In the genomic region with DNA sequence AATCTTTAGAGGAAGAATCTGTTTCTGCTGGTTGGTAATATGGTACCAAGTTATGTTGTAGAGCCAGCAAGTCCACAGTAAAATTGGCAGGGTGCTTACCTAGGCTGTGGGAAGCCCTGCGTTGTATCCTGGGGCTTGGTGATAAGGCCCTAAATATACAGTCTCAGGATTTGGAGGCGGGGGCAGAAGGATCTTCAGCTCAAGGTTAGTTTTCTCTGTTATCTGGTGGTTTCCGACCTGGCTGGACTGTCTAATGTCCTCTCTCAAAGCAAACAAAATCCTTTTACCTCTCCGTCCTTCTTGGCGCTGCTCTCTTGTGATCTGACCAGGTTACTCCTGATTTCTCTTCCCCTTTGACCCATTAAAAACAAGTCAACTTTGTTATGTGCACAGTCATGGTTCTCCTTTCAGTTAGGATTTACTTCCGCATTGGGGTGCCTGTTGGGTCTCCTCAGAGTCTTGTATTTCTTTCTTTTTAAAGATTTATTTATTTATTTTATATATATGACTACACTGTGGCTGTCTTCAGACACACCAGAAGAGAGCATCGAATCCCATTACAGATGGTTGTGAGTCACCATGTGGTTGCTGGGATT, we compare ENCODE assay signal across 14 mouse cellular contexts. TPM values are rescaled to one million over a fixed set of nuclear protein-coding genes. Genes with fewer than 3 reads are reported as not detected.
DNase-seq lines count a peak whose midpoint lies in the region; ATAC-seq and TF ChIP-seq lines count a peak whose summit lies in the region.
"Had no signal": no experiment of that assay in that cellular context is flagged by ENCODE, and none has a peak within 500 bp of the region (broad histone marks: within the 10 kb centered on the region; RNA-seq: fewer than 3 reads in every experiment).

No protein-coding gene starts in this region.

- no peak overlapping the region for H3K9ac ChIP-seq in heart, embryonic 11.5 days (ENCODE audit: low read depth, low read length)
- H3K9ac ChIP-seq in MEL (ENCODE audit: control insufficient read depth, low read depth, low read length, poor library complexity, severe bottlenecking): peak overlapping the region; percentile 97

- TF ChIP-seq EP300 in MEL (IDR thresholded peaks at IDR 0.05; ENCODE audit: low read depth in 1 of 2, low read length in 2 of 2): peak; percentile 39 to 57

- peaks cover 20% of the 10 kb centered on the region for H3K4me1 ChIP-seq in heart, embryonic 11.5 days (ENCODE audit: control insufficient read depth, insufficient read depth, low read length)
- peaks cover 13 to 50% of the 10 kb centered on the region in 2 experiments for H3K4me1 ChIP-seq in MEL (ENCODE audit: control insufficient read depth in 1 of 2, insufficient read depth in 2 of 2, low read length in 2 of 2)
- peaks cover 83% of the 10 kb centered on the region for H3K4me1 ChIP-seq in erythroblast, embryonic 14.5 days (ENCODE audit: control insufficient read depth)
- peaks cover 19% of the 10 kb centered on the region for H3K4me1 ChIP-seq in midbrain, embryonic 10.5 days

- TF ChIP-seq CTCF in MEL (IDR thresholded peaks at IDR 0.05 in 2 of 3, conservative IDR thresholded peaks at IDR 0.05 in 1 of 3; ENCODE audit: control insufficient read depth in 1 of 3, insufficient read depth in 1 of 3, low read depth in 2 of 3, low read length in 3 of 3, poor library complexity in 1 of 3, severe bottlenecking in 1 of 3): no peak

- no peak for TF ChIP-seq POLR2A in MEL (IDR thresholded peaks at IDR 0.05; ENCODE audit: control insufficient read depth in 1 of 2, insufficient read depth in 1 of 2, low read depth in 1 of 2, low read length in 2 of 2, poor library complexity in 1 of 2)

- DNase-seq in heart, adult 9 months (ENCODE audit: low spot score in 2 of 2): no peak
- DNase-seq in MEL (ENCODE audit: low read depth, low spot score): peak; percentile 86
- no peak for DNase-seq in urinary bladder, postnatal 14 days (ENCODE audit: low spot score)
- no peak for DNase-seq in midbrain, embryonic 10.5 days (ENCODE audit: low spot score)
- DNase-seq in adrenal gland, postnatal 10 days: no peak
- DNase-seq: adrenal gland, adult 8-10 months; cerebellum, postnatal 10 days; kidney, postnatal 36 days; retina, postnatal 1 day had no signal

- peaks cover 39% of the 10 kb centered on the region for H3K79me2 ChIP-seq in MEL (ENCODE audit: control insufficient read depth, insufficient read depth, low read length, poor library complexity)

- H3K4me2 ChIP-seq in heart, embryonic 11.5 days: peak overlapping the region; percentile 92

- H3K27me3 ChIP-seq in heart, embryonic 11.5 days (ENCODE audit: control insufficient read depth, insufficient read depth, low read length): no peaks in the 10 kb centered on the region
- no peaks in the 10 kb centered on the region for H3K27me3 ChIP-seq in MEL (ENCODE audit: control insufficient read depth in 1 of 2, insufficient read depth in 2 of 2, low read length in 2 of 2)
- H3K27me3 ChIP-seq in erythroblast, embryonic 14.5 days (ENCODE audit: control insufficient read depth): no peaks in the 10 kb centered on the region
- peaks cover 46% of the 10 kb centered on the region for H3K27me3 ChIP-seq in midbrain, embryonic 10.5 days (ENCODE audit: low read depth, poor library complexity, severe bottlenecking)

- no peak for TF ChIP-seq RAD21 in MEL (IDR thresholded peaks at IDR 0.05; ENCODE audit: low read depth, low read length)

- WGBS in heart, embryonic 11.5 days (ENCODE audit: insufficient replicate concordance): 65% methylated on average over 7 of the region's 7 CpGs
- 93% methylated on average over 7 of the region's 7 CpGs for WGBS in midbrain, embryonic 10.5 days

- peak overlapping the region; percentile 66 for H3K27ac ChIP-seq in heart, embryonic 11.5 days (ENCODE audit: low read depth, low read length)
- peak overlapping the region; percentile 91 for H3K27ac ChIP-seq in MEL (ENCODE audit: control insufficient read depth, low read depth, low read length)
- H3K27ac ChIP-seq in midbrain, embryonic 10.5 days (replicated peaks): no peak overlapping the region

- ATAC-seq in heart, embryonic 11.5 days (replicated peaks; ENCODE audit: insufficient number of reproducible peaks, low FRiP score, low TSS enrichment): peak; percentile 41; the same call in 1 of the 2 replicates
- ATAC-seq in megakaryocyte, adult 5-6 weeks (ENCODE audit: poor library complexity, severe bottlenecking): peak; percentile 31
- ATAC-seq: inflammation-experienced regulatory T-cells, adult 6 months had no signal

- H3K36me3 ChIP-seq in heart, embryonic 11.5 days (ENCODE audit: control insufficient read depth, insufficient read depth, low read length): peaks cover 4% of the 10 kb centered on the region; the same call in 1 of the 2 replicates
- peaks cover 4 to 36% of the 10 kb centered on the region in 2 experiments for H3K36me3 ChIP-seq in MEL (ENCODE audit: control insufficient read depth in 1 of 2, insufficient read depth in 2 of 2, low read length in 2 of 2)
- peaks cover 71% of the 10 kb centered on the region for H3K36me3 ChIP-seq in erythroblast, embryonic 14.5 days (ENCODE audit: control insufficient read depth)
- H3K36me3 ChIP-seq in midbrain, embryonic 10.5 days: no peaks in the 10 kb centered on the region

- peak overlapping the region; percentile 84 for H3K4me3 ChIP-seq in heart, embryonic 11.5 days (ENCODE audit: low read depth, low read length)
- H3K4me3 ChIP-seq in MEL (ENCODE audit: control insufficient read depth in 1 of 2, insufficient read depth in 1 of 2, low read depth in 2 of 2, low read length in 2 of 2): peak overlapping the region; percentile 70 to 94
- H3K4me3 ChIP-seq in erythroblast, embryonic 14.5 days (replicated peaks): peak overlapping the region; percentile 100
- H3K4me3 ChIP-seq in midbrain, embryonic 10.5 days: no peak overlapping the region

- no peaks in the 10 kb centered on the region for H3K9me3 ChIP-seq in heart, embryonic 11.5 days (replicated peaks; ENCODE audit: control insufficient read depth, low read length)
- H3K9me3 ChIP-seq in MEL (replicated peaks; ENCODE audit: insufficient read depth, low read length): no peaks in the 10 kb centered on the region
- H3K9me3 ChIP-seq in erythroblast, embryonic 14.5 days (ENCODE audit: control insufficient read depth, low read length): no peaks in the 10 kb centered on the region
- peaks cover 5% of the 10 kb centered on the region; the same call in 1 of the 2 replicates for H3K9me3 ChIP-seq in midbrain, embryonic 10.5 days (replicated peaks)

TF ChIP-seq in MEL, 35 proteins besides CTCF, POLR2A, EP300 and RAD21 (continues in another document):
- TF ChIP-seq ELF1 (IDR thresholded peaks at IDR 0.05; ENCODE audit: low read depth, low read length): peak; percentile 78
- TF ChIP-seq ZMIZ1 (IDR thresholded peaks at IDR 0.05; ENCODE audit: low read depth, low read length): no peak
- TF ChIP-seq GATA1 (IDR thresholded peaks at IDR 0.05; ENCODE audit: low read depth, low read length): no peak
- TF ChIP-seq MAX (IDR thresholded peaks at IDR 0.05; ENCODE audit: low read length): no peak
- no peak for TF ChIP-seq RCOR1 (IDR thresholded peaks at IDR 0.05; ENCODE audit: low read depth, low read length)
- TF ChIP-seq GABPA (IDR thresholded peaks at IDR 0.05; ENCODE audit: low read depth, low read length): no peak
- no peak for TF ChIP-seq CHD2 (IDR thresholded peaks at IDR 0.05; ENCODE audit: low read length)
- no peak for TF ChIP-seq KAT2A (conservative IDR thresholded peaks at IDR 0.05; ENCODE audit: low read depth, low read length)
- no peak for TF ChIP-seq POLR2AphosphoS2 (IDR thresholded peaks at IDR 0.05; ENCODE audit: low read length)
- TF ChIP-seq MAZ (IDR thresholded peaks at IDR 0.05; ENCODE audit: low read depth, low read length): no peak
- TF ChIP-seq MXI1 (IDR thresholded peaks at IDR 0.05; ENCODE audit: low read depth, low read length): no peak
- TF ChIP-seq HCFC1 (IDR thresholded peaks at IDR 0.05; ENCODE audit: low read depth, low read length): no peak
- no peak for TF ChIP-seq NRF1 (IDR thresholded peaks at IDR 0.05; ENCODE audit: insufficient read depth, low read depth, low read length, poor library complexity, severe bottlenecking)
- no peak for TF ChIP-seq USF2 (IDR thresholded peaks at IDR 0.05; ENCODE audit: borderline replicate concordance in 1 of 2, insufficient read depth in 1 of 2, low read depth in 1 of 2, low read length in 2 of 2)

RNA-seq across cellular contexts. Expression of a gene that starts 2.8 kb away (rescaled TPM):
- 108 and 109 TPM in 2 replicates for polyA plus RNA-seq in heart, embryonic 11.5 days (2014; fragmentation: Nextera tagmentation; extraction: Ambion mirVana)
- 83.6 and 105 TPM in 2 replicates for total RNA-seq in MEL (2012; rRNA removed)
- 100 to 1,000 TPM in 1 of 2 experiments, not detected in 1; 184 TPM for polyA plus RNA-seq in MEL (2012; ENCODE audit: insufficient read depth in 1 of 2, insufficient read length in 2 of 2, low read depth in 1 of 2, low replicate concordance in 2 of 2, missing spikeins in 1 of 2)
- 49.2 and 54.6 TPM in 2 replicates for polyA plus RNA-seq in erythroblast, embryonic 14.5 days (2012)
- total RNA-seq in megakaryocyte, adult 5-6 weeks (2015): 263 and 307 TPM in 2 replicates
- 140 and 147 TPM in 2 replicates for total RNA-seq in megakaryocyte, adult 5-6 weeks (2017)
- 31.7 and 36.1 TPM in 2 replicates for polyA plus RNA-seq in midbrain, embryonic 10.5 days (2016; fragmentation: Nextera tagmentation; extraction: Ambion mirVana)
- total RNA-seq in adrenal gland, postnatal 10 days (2021): 10 to 100 TPM; 51.2 TPM

RNA-seq across cellular contexts. Expression of a gene that starts 22.1 kb away (rescaled TPM):
- polyA plus RNA-seq in heart, embryonic 11.5 days (2014; fragmentation: Nextera tagmentation; extraction: Ambion mirVana): 0.64 and 0.90 TPM in 2 replicates
- 1.3 and 1.5 TPM in 2 replicates for total RNA-seq in MEL (2012; rRNA removed)
- polyA plus RNA-seq in MEL (2012; ENCODE audit: insufficient read depth in 1 of 2, insufficient read length in 2 of 2, low read depth in 1 of 2, low replicate concordance in 2 of 2, missing spikeins in 1 of 2): 1 to 10 TPM in 1 of 2 experiments, not detected in 1; 1.7 TPM
- 0.03 and 0.05 TPM in 2 replicates for polyA plus RNA-seq in erythroblast, embryonic 14.5 days (2012)
- 1.1 and 2.8 TPM in 2 replicates for total RNA-seq in megakaryocyte, adult 5-6 weeks (2015)
- 2.1 and 3.7 TPM in 2 replicates for total RNA-seq in megakaryocyte, adult 5-6 weeks (2017)
- polyA plus RNA-seq in midbrain, embryonic 10.5 days (2016; fragmentation: Nextera tagmentation; extraction: Ambion mirVana): 1.6 and 2.7 TPM in 2 replicates
- 1 to 10 TPM; 3.2 to 4.5 TPM for total RNA-seq in adrenal gland, postnatal 10 days (2021)
- total RNA-seq: left cerebral cortex, adult 8-10 months had no signal

RNA-seq across cellular contexts. Expression of a gene that starts 56.8 kb away (rescaled TPM):
- polyA plus RNA-seq in heart, embryonic 11.5 days (2014; fragmentation: Nextera tagmentation; extraction: Ambion mirVana): 85.4 and 91.8 TPM in 2 replicates
- total RNA-seq in MEL (2012; rRNA removed): 19.0 and 23.2 TPM in 2 replicates
- polyA plus RNA-seq in MEL (2012; ENCODE audit: insufficient read depth in 1 of 2, insufficient read length in 2 of 2, low read depth in 1 of 2, low replicate concordance in 2 of 2, missing spikeins in 1 of 2): 10 to 100 TPM in 1 of 2 experiments, not detected in 1; 38.0 TPM
- 0.11 and 0.19 TPM in 2 replicates for polyA plus RNA-seq in erythroblast, embryonic 14.5 days (2012)
- 82.1 and 88.8 TPM in 2 replicates for total RNA-seq in megakaryocyte, adult 5-6 weeks (2015)
- 184 and 199 TPM in 2 replicates for total RNA-seq in megakaryocyte, adult 5-6 weeks (2017)
- polyA plus RNA-seq in midbrain, embryonic 10.5 days (2016; fragmentation: Nextera tagmentation; extraction: Ambion mirVana): 8.6 and 8.7 TPM in 2 replicates
- total RNA-seq in adrenal gland, postnatal 10 days (2021): 10 to 100 TPM; 27.8 to 32.6 TPM
